In the genomic region with DNA sequence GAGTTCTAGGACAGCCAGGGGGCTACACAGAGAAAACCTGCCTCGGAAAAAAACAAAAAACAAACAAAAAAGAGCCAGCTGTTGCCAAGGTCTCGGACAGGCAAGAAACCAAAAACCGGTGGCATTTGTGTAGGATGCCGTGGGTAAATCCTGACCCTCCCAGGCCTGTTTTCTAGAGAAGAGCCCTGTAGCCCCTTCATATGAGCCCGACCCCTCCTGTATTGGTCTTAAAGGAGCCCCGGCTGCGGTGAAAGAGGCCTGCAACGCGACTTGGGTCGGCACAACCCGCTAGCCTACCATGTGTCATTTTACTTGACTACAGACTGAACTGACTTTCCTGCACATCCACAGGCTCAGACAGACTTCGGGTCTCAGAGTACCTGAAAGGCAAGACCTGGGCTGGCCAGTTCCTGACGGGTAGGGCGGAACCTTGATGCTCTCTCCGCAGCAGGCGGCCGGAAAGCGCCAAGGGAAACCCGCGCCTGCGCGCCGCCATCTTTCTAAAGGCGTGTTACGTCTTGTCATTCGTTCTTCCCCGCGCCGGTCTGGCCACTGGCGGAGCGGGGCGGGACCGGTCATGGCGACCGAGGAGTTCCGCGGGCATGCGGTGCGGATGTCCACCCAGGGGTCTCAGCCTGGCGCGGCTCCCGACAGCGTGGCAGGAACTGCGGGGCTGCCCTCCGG, we compare ENCODE assay signal across 8 mouse cellular contexts. TPM values are rescaled to one million over a fixed set of nuclear protein-coding genes. Genes with fewer than 3 reads are reported as not detected.
DNase-seq lines count a peak whose midpoint lies in the region; ATAC-seq and TF ChIP-seq lines count a peak whose summit lies in the region.

A gene (plus strand): TSS at position 485 of the 684 bp plus-strand sequence.

- peak within 1 kb of the TSS; percentile 85 for H3K9ac ChIP-seq in heart, embryonic 12.5 days
- peak within 1 kb of the TSS; percentile 72 for H3K9ac ChIP-seq in kidney, postnatal 0 days (ENCODE audit: low read depth, low read length)
- H3K9ac ChIP-seq in liver, adult 2 months (ENCODE audit: low read depth, low read length) = peak within 1 kb of the TSS; percentile 76

- ATAC-seq in heart, embryonic 12.5 days (ENCODE audit: insufficient number of reproducible peaks, low FRiP score) = peak; percentile 85
- peak; percentile 90 for ATAC-seq in kidney, postnatal 0 days (replicated peaks; ENCODE audit: low FRiP score, low read depth)
- ATAC-seq in monocyte, adult 5-6 weeks (replicated peaks; ENCODE audit: insufficient number of reproducible peaks, low FRiP score, low TSS enrichment, poor library complexity, severe bottlenecking) = peak; percentile 90

- WGBS in heart, embryonic 12.5 days = 3% methylated on average over 45 of the region's 45 CpGs
- WGBS in kidney, postnatal 0 days = under 1% methylated on average over 45 of the region's 45 CpGs
- 1% methylated on average over 45 of the region's 45 CpGs for WGBS in liver, adult 2 months

- peaks cover 66% of the 10 kb centered on the region for H3K36me3 ChIP-seq in erythroblast, embryonic 14.5 days (ENCODE audit: control insufficient read depth)
- peaks cover 52% of the 10 kb centered on the region for H3K36me3 ChIP-seq in heart, embryonic 12.5 days
- peaks cover 24% of the 10 kb centered on the region for H3K36me3 ChIP-seq in kidney, postnatal 0 days (ENCODE audit: insufficient read depth, low read length)
- peaks cover 20% of the 10 kb centered on the region for H3K36me3 ChIP-seq in liver, adult 2 months (ENCODE audit: control insufficient read depth, insufficient read depth, low read length)

- H3K27ac ChIP-seq in heart, embryonic 12.5 days (ENCODE audit: poor library complexity, severe bottlenecking) = peak within 1 kb of the TSS; percentile 83
- H3K27ac ChIP-seq in kidney, postnatal 0 days = peak within 1 kb of the TSS; percentile 85
- peak within 1 kb of the TSS; percentile 43 for H3K27ac ChIP-seq in liver, adult 2 months (replicated peaks; ENCODE audit: insufficient read depth, low read depth, low read length)

- H3K9me3 ChIP-seq in erythroblast, embryonic 14.5 days (ENCODE audit: control insufficient read depth, low read length) = no peaks in the 10 kb centered on the region
- no peaks in the 10 kb centered on the region for H3K9me3 ChIP-seq in heart, embryonic 12.5 days (replicated peaks)
- H3K9me3 ChIP-seq in kidney, postnatal 0 days (replicated peaks; ENCODE audit: low read length) = no peaks in the 10 kb centered on the region

- peak within 1 kb of the TSS; percentile 72 for H3K4me3 ChIP-seq in erythroblast, embryonic 14.5 days (replicated peaks)
- peak within 1 kb of the TSS; percentile 81 for H3K4me3 ChIP-seq in heart, embryonic 12.5 days
- H3K4me3 ChIP-seq in kidney, postnatal 0 days (replicated peaks; ENCODE audit: low read depth, low read length) = peak within 1 kb of the TSS; percentile 85
- peak within 1 kb of the TSS; percentile 67 for H3K4me3 ChIP-seq in liver, adult 2 months (ENCODE audit: insufficient read depth, low read depth, low read length)

- no peak for TF ChIP-seq CTCF in kidney, postnatal 0 days (IDR thresholded peaks at IDR 0.05; ENCODE audit: low read depth)
- TF ChIP-seq CTCF in liver, adult 2 months (IDR thresholded peaks at IDR 0.05; ENCODE audit: low read depth, low read length) = no peak

- peak within 1 kb of the TSS; percentile 71 for H3K4me2 ChIP-seq in heart, embryonic 12.5 days
- H3K4me2 ChIP-seq in kidney, postnatal 0 days (ENCODE audit: low read length) = peak within 1 kb of the TSS; percentile 70

- H3K27me3 ChIP-seq in erythroblast, embryonic 14.5 days (ENCODE audit: control insufficient read depth) = no peaks in the 10 kb centered on the region
- no peaks in the 10 kb centered on the region for H3K27me3 ChIP-seq in heart, embryonic 12.5 days (replicated peaks)
- H3K27me3 ChIP-seq in kidney, postnatal 0 days (ENCODE audit: insufficient read depth, low read length) = no peaks in the 10 kb centered on the region
- no peaks in the 10 kb centered on the region for H3K27me3 ChIP-seq in liver, adult 2 months (ENCODE audit: control insufficient read depth, insufficient read depth, low read length)

- peaks cover 36% of the 10 kb centered on the region for H3K4me1 ChIP-seq in erythroblast, embryonic 14.5 days (ENCODE audit: control insufficient read depth)
- peaks cover 14% of the 10 kb centered on the region for H3K4me1 ChIP-seq in heart, embryonic 12.5 days (replicated peaks)
- H3K4me1 ChIP-seq in kidney, postnatal 0 days (replicated peaks; ENCODE audit: insufficient read depth, low read length) = peaks cover 8% of the 10 kb centered on the region; the same call in 1 of the 2 replicates
- peaks cover 2% of the 10 kb centered on the region; the same call in 1 of the 2 replicates for H3K4me1 ChIP-seq in liver, adult 2 months (ENCODE audit: control insufficient read depth, insufficient read depth, low read length)

- peak; percentile 65; the same call in 1 of the 2 replicates for TF ChIP-seq POLR2A in liver, adult 2 months (IDR thresholded peaks at IDR 0.05; ENCODE audit: extremely low read depth, insufficient read depth, low read length)

- no peaks in the 10 kb centered on the region for H3K79me2 ChIP-seq in liver, adult 2 months (ENCODE audit: control insufficient read depth, insufficient read depth, low read length)

- peak; percentile 89 for DNase-seq in CD4-positive, CD25-positive, alpha-beta regulatory T cell, adult 2 months (ENCODE audit: low read depth, low spot score)
- DNase-seq in brain, embryonic 18.5 days (ENCODE audit: low read depth, low spot score) = peak; percentile 78
- DNase-seq in kidney, postnatal 0 days (ENCODE audit: low spot score) = peak; percentile 94
- peak; percentile 71 for DNase-seq in liver, adult 2 months (ENCODE audit: extremely low read depth, low read depth, low spot score)
- peak; percentile 89 to 92 for DNase-seq in spleen, postnatal 36 days (ENCODE audit: low spot score in 2 of 2)

RNA-seq across cellular contexts. Expression of the gene that starts here (rescaled TPM):
- 0.31 and 0.78 TPM in 2 replicates for polyA plus RNA-seq in erythroblast, embryonic 14.5 days (2012)
- polyA plus RNA-seq in heart, embryonic 12.5 days (2016; fragmentation: Nextera tagmentation; extraction: Ambion mirVana) = 12.8 TPM in 2 replicates
- 13.6 and 15.1 TPM in 2 replicates for polyA plus RNA-seq in kidney, postnatal 0 days (2015; fragmentation: Nextera tagmentation; extraction: Ambion mirVana)
- 4.4 and 5.4 TPM in 2 replicates for total RNA-seq in liver, adult 2 months (2014; rRNA removed)
- polyA plus RNA-seq in liver, adult 2 months (2012; rRNA removed) = 6.5 and 6.7 TPM in 2 replicates
- 17.5 to 23.5 TPM (median 18.2 TPM) in 3 replicates for total RNA-seq in monocyte, adult 5-6 weeks (2017)

Comparison
In these comparisons a context has a peak if more than half of its experiments do, and no peak if none do; other contexts are left out.
1. Peak in every context shown above with its lines: DNase-seq, ATAC-seq, H3K4me3 ChIP-seq and H3K27ac ChIP-seq.